Mouse (Mus musculus) forebrain, embryonic 14.5 days (tissue): ENCODE data around the gene Pik3c2b. TPM values are rescaled to one million over a fixed set of nuclear protein-coding genes. Genes with fewer than 3 reads are reported as not detected.

Experiments
- ATAC-seq: fragments of 200-750 bp; cut with Nextera tagmentation; 2 replicates; pipeline ENCODE4 v1.8.0; 2017; ENCODE audit warnings: mild to moderate bottlenecking, moderate library complexity
- DNase-seq: peaks from one replicate; pipeline ENCODE4 v3.0.0-alpha.2; 2015; ENCODE audit warnings: low spot score
- H3K27ac ChIP-seq: fragments of 300-500 bp; sonication (generic); 2 replicates; pipeline ENCODE4 v1.5.1; 2014; ENCODE audit warnings: low read depth, mild to moderate bottlenecking, control low read depth, low read length, moderate library complexity
- H3K27me3 ChIP-seq: fragments of 300-500 bp; sonication (generic); replicated peaks from 2 replicates; pipeline ENCODE4 v1.6.1; 2014; ENCODE audit warnings: low read length, control low read depth, mixed read lengths; ENCODE audit not compliant: control insufficient read depth, insufficient read depth
- H3K36me3 ChIP-seq: fragments of 300-500 bp; sonication (generic); 2 replicates; pipeline ENCODE4 v1.6.1; 2014; ENCODE audit warnings: low read length, control low read depth; ENCODE audit not compliant: control insufficient read depth, insufficient read depth
- H3K4me1 ChIP-seq: fragments of 300-500 bp; sonication (generic); 2 replicates; pipeline ENCODE4 v1.6.1; 2014; ENCODE audit warnings: antibody characterized with exemption, low read length, control low read depth; ENCODE audit not compliant: control insufficient read depth, insufficient read depth
- H3K4me2 ChIP-seq: fragments of 300-500 bp; sonication (generic); 2 replicates; pipeline ENCODE4 v1.6.1; 2014; ENCODE audit warnings: mild to moderate bottlenecking, control low read depth, low read length
- H3K4me3 ChIP-seq: fragments of 300-500 bp; sonication (generic); 2 replicates; pipeline ENCODE4 v1.5.1; 2014; ENCODE audit warnings: low read depth, low read length, control low read depth
- H3K9ac ChIP-seq: fragments of 300-500 bp; sonication (generic); 2 replicates; pipeline ENCODE4 v1.6.1; 2014; ENCODE audit warnings: mild to moderate bottlenecking, low read length, control low read depth, moderate library complexity
- H3K9me3 ChIP-seq: fragments of 300-500 bp; sonication (generic); replicated peaks from 2 replicates; pipeline ENCODE4 v1.6.1; 2016; ENCODE audit warnings: low read length, control low read depth, mixed read lengths; ENCODE audit not compliant: control insufficient read depth
- WGBS: fragments of 180-500 bp; shearing (Covaris S2); extraction: QIAGEN DNeasy Blood & Tissue Kit; methylation state at CpG from one replicate; pipeline ENCODE4 v1.1.7; 2014; 5-methylcytosine and 5-hydroxymethylcytosine counted together
- polyA plus RNA-seq: library from polyadenylated mRNA; unstranded; fragments of >200 nt; fragmentation: Nextera tagmentation; extraction: Ambion mirVana; gene quantifications from 2 replicates; pipeline ENCODE4 v1.2.1, GENCODE M21; 2014

The Pik3c2b gene
- polyA plus RNA-seq, 1 experiment from 2014 or later: 9.6 TPM

DNA sequence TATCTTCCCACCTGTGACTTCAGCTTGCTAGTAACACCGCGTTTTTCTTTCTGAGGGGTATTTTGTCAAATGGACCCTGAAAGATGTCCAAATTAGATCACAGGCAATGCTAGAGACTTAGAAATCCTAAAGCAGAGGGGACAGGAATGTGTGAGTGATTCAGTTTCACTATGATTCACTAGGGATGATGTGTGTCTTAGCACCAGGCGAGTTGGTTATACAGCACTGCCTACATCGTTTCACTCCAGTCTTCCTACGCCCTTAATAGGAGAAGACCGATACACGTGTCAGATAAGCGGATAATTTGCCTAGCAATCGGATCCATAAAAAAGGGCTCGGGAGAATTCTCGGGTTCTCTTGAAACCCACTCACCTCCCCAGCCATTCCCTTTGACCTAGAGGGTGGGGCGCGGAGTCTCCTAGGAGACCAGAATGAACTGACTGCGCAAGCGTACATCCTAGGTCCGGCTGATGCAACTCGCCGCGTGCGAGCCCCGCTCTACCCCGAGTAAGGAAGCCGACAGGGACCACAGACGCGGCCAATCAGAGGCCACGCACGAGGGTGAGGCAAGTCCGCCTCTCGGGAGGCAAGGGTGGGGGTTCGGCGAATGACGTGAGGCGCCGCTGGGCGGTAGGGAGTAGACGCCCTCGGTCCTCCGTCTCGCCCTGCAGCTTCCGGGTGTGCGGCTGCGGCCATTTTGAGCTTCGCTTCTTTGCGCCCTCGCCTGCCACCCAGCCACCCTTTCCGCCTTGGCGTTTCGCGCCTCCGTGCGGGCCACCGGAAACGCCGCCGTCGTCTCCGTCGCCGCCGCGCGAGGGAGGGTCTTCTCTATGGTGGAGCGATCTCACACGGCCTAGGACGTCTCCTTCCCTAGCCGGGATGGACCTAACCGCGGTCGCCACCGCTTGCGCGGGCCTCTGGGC is 85.4 kb downstream of the Pik3c2b start, which contains the start of gene Ppp1r15b:
TSS of gene Ppp1r15b (plus strand) at position 506 of the 923 bp plus-strand sequence.
- Histone ChIP-seq H3K9me3 (no peaks in the 10 kb centered on the region), H3K4me1 (peaks cover 39% of the 10 kb centered on the region), H3K4me3 (peak within 1 kb of the TSS; percentile 79), H3K9ac (peak within 1 kb of the TSS; percentile 94), H3K36me3 (peaks cover 16% of the 10 kb centered on the region), H3K27ac (peak within 1 kb of the TSS; percentile 97), H3K27me3 (no peaks in the 10 kb centered on the region), H3K4me2 (peak within 1 kb of the TSS; percentile 97)
- 1% methylated on average over 70 of the region's 72 CpGs for WGBS
- peak; percentile 99 for DNase-seq
- ATAC-seq: peak; percentile 99

DNA sequence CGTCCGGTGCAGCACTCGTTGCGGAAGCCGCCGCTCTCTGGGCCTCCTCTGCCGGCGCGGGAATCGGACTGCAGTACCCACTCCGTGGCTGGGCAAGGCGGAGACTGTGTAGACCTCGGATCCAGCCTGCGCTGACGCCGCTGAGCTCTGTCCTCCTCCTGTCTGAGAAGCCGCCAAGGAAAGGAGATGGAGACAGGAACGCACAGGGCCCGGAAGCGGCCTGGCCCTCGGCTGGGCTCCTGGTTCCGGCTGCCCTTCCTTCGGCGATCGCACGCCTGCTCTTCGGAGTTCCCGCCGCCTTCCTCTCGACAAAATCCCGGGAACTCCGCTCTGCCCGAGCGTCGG is 86.1 kb downstream of the Pik3c2b start:
- Histone ChIP-seq H3K4me3 (peak overlapping the region; percentile 79), H3K36me3 (peaks cover 21% of the 10 kb centered on the region), H3K9me3 (no peaks in the 10 kb centered on the region), H3K9ac (peak overlapping the region; percentile 94), H3K27ac (peak overlapping the region; percentile 97), H3K4me1 (peaks cover 40% of the 10 kb centered on the region), H3K27me3 (no peaks in the 10 kb centered on the region), H3K4me2 (peak overlapping the region; percentile 97)
- no peak for DNase-seq
- under 1% methylated on average over 35 of the region's 35 CpGs for WGBS
- no peak for ATAC-seq

DNA sequence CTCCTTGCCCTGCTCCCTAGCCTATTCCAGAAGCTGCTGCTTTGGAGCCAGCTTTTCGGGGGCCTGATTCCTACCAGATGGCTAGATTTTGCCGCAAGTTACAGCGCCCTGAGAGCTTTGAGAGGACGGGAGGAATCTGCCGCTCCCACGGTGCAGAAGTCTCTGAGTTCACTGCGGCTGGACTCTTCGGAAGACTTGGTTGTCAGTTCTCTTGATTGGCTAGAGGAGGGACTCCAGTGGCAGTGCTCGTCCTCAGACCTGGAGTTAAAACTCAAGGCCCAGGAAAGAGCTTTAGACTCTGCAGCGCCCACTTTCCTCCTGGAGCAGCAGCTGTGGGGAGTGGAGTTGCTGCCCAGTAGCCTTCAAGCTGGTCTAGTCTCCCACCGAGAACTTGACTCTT is 86.5 kb downstream of the Pik3c2b start:
- DNase-seq (no peak), ATAC-seq (no peak)
- under 1% methylated on average over 11 of the region's 11 CpGs for WGBS
- Histone ChIP-seq H3K4me2 (peak overlapping the region; percentile 97), H3K27me3 (no peaks in the 10 kb centered on the region), H3K27ac (peak overlapping the region; percentile 97), H3K36me3 (peaks cover 25% of the 10 kb centered on the region), H3K4me1 (peaks cover 40% of the 10 kb centered on the region), H3K9me3 (no peaks in the 10 kb centered on the region), H3K4me3 (peak overlapping the region; percentile 79), H3K9ac (peak overlapping the region; percentile 94)

DNA sequence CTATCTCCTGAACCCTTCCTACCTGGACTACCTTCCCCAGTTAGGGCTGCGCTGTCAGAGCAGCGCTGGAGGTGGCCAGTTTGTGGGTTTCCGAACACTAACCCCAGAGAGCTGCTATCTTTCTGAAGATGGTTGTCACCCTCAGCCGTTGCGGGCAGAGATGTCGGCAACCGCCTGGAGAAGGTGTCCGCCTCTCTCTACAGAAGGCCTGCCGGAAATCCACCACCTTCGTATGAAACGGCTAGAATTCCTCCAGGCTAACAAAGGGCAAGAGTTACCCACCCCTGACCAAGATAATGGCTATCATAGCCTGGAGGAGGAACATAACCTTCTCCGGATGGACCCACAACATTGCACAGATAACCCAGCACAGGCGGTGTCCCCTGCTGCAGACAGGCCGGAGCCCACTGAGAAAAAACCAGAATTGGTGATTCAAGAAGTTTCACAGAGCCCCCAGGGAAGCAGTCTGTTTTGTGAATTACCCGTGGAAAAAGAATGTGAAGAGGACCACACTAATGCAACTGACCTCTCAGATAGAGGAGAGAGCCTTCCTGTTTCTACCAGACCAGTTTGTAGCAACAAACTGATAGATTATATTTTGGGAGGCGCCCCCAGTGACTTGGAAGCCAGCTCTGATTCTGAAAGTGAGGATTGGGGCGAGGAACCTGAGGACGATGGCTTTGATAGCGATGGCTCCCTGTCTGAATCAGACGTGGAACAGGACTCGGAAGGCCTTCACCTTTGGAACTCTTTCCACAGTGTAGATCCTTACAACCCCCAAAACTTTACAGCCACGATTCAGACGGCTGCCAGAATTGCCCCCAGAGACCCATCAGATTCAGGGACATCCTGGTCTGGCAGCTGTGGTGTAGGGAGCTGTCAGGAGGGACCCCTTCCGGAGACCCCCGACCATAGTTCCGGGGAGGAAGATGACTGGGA is 87.2 kb downstream of the Pik3c2b start:
- peak overlapping the region; percentile 79 for H3K4me3 ChIP-seq
- ATAC-seq: no peak
- no peaks in the 10 kb centered on the region for H3K9me3 ChIP-seq
- no peak for DNase-seq
- peak overlapping the region; percentile 94 for H3K9ac ChIP-seq
- peaks cover 40% of the 10 kb centered on the region for H3K4me1 ChIP-seq
- H3K27me3 ChIP-seq: no peaks in the 10 kb centered on the region
- H3K27ac ChIP-seq: no peak overlapping the region
- WGBS: 19% methylated on average over 26 of the region's 26 CpGs
- H3K36me3 ChIP-seq: peaks cover 32% of the 10 kb centered on the region
- H3K4me2 ChIP-seq: peak overlapping the region; percentile 97

DNA sequence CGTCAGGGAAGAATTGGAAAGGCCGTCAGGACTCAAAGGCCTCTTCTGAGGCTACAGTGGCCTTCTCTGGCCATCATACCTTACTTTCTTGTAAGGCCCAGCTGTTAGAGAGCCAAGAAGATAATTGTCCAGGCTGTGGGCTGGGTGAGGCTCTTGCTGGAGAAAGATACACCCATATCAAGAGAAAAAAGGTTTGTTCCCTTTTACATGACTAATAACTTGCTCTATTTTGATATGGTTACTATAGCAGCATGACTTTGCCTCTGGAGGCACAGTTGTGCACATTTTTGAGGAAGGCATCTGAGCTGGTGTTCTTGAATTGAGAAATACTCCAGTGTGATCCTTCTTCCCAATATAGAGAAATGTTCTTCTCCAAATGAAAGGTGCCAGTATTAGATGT is 88.0 kb downstream of the Pik3c2b start:
- H3K27me3 ChIP-seq: no peaks in the 10 kb centered on the region
- peak overlapping the region; percentile 97 for H3K4me2 ChIP-seq
- H3K4me3 ChIP-seq: peak overlapping the region; percentile 79
- peak overlapping the region; percentile 94 for H3K9ac ChIP-seq
- H3K36me3 ChIP-seq: peaks cover 39% of the 10 kb centered on the region
- ATAC-seq (no peak), DNase-seq (no peak)
- H3K27ac ChIP-seq: no peak overlapping the region
- H3K9me3 ChIP-seq: no peaks in the 10 kb centered on the region
- peaks cover 40% of the 10 kb centered on the region for H3K4me1 ChIP-seq
- WGBS: 9% methylated on average over 2 of the region's 2 CpGs

DNA sequence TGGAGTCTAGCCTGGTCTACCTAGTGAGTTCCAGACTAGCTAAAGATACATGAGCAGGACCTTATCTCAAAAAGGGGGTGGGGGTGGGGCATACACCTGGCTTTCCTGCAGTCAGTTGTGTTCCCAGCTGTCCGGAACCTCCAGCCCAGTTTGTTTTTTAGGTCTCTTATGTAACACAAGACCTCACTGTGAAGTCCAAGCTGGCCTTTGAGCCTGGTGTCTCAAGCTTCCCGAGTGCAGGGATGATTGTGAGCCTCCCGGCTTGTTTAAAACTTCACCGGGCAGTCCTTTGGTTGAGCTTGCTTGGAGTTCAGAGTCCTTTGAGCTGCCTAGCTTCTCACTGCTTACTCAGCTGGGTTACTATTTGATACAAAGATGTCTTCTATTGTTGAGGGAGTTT is 88.6 kb downstream of the Pik3c2b start:
- H3K27me3 ChIP-seq: no peaks in the 10 kb centered on the region
- peak overlapping the region; percentile 94 for H3K9ac ChIP-seq
- H3K4me2 ChIP-seq: peak overlapping the region; percentile 97
- no peak for ATAC-seq
- WGBS: 28% methylated on average over 4 of the region's 4 CpGs
- peaks cover 46% of the 10 kb centered on the region for H3K36me3 ChIP-seq
- H3K4me1 ChIP-seq: peaks cover 40% of the 10 kb centered on the region
- H3K4me3 ChIP-seq: peak overlapping the region; percentile 79
- DNase-seq: no peak
- H3K9me3 ChIP-seq: no peaks in the 10 kb centered on the region
- no peak overlapping the region for H3K27ac ChIP-seq

DNA sequence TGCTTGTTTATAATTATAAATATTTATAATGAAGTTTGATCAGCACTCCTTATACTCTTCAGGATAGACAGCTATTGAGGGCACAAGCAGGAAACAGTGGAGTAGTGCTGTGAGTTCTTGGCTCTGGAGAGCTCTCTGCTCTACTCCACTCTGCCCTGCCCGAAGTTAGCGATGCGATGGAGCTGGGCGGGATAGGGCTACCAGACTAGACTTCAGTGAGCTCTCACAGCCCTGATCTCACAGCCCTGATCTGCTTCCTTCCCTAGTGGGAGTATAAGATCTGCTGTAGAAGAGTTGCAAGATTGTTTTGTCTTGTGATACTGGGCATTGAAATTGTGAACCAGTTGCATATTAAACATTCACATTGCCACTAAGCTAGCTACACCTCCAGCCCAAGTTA is 89.4 kb downstream of the Pik3c2b start:
- peaks cover 51% of the 10 kb centered on the region for H3K36me3 ChIP-seq
- H3K27ac ChIP-seq: no peak overlapping the region
- H3K4me3 ChIP-seq: peak overlapping the region; percentile 79

DNA sequence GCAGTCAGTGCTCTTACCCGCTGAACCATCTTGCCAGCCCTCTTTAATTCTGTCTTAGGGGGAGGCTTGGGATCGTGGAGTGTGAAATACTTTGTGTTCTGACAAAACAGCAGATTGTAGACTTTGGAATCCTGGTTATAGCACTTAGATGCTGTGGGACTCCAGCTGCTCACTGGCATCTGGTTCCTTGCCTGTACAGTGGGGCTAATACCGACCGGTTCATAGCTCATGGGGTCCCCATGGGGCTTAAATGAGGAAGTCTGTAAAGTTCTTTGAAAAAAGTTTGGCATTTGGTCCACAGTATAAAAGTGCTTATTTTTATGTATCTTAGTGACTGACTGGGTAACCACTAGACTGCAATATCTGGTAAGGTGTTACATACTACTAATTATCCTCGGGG is 90.3 kb downstream of the Pik3c2b start:
- DNase-seq: no peak
- Histone ChIP-seq H3K9me3 (no peaks in the 10 kb centered on the region), H3K9ac (no peak overlapping the region), H3K4me1 (peaks cover 32% of the 10 kb centered on the region), H3K36me3 (peaks cover 61% of the 10 kb centered on the region), H3K4me3 (no peak overlapping the region), H3K27me3 (no peaks in the 10 kb centered on the region), H3K4me2 (peak overlapping the region; percentile 97), H3K27ac (no peak overlapping the region)
- ATAC-seq: no peak
- WGBS: 68% methylated on average over 5 of the region's 5 CpGs

More for the DNA sequence above, 89.4 kb downstream of the Pik3c2b start:
- peaks cover 37% of the 10 kb centered on the region for H3K4me1 ChIP-seq
- WGBS: 51% methylated on average over 4 of the region's 4 CpGs
- ATAC-seq (no peak), DNase-seq (no peak)
- no peaks in the 10 kb centered on the region for H3K9me3 ChIP-seq
- no peaks in the 10 kb centered on the region for H3K27me3 ChIP-seq
- H3K9ac ChIP-seq: peak overlapping the region; percentile 50
- peak overlapping the region; percentile 97 for H3K4me2 ChIP-seq
